Mouse (Mus musculus): ENCODE measurements around the gene Ppcdc. TPM values are rescaled to one million over a fixed set of nuclear protein-coding genes. Genes with fewer than 3 reads are reported as not detected.

Gene Ppcdc
- 7.9 TPM for polyA plus RNA-seq (2014; fragmentation: Illumina TruSeq; extraction: RNeasy Lipid Tissue Mini Kit (QIAGEN cat#74804); ENCODE audit: low read depth, low replicate concordance)

GRCm38 (mm10) chr9:57439522-57440295 lies at the start of gene Ppcdc:
Ppcdc (minus strand) TSS chr9:57440124.

GRCm38 (mm10) chr9:57467896-57468549 lies 28.1 kb upstream of the Ppcdc start, which contains the start of gene Scamp5:
Scamp5 (minus strand) TSS chr9:57468060.

Other genes with a start within 250 kb of the Ppcdc start
- gene Trcg1, start 203.6 kb downstream of the Ppcdc start, polyA plus RNA-seq (2014; fragmentation: Illumina TruSeq; extraction: RNeasy Lipid Tissue Mini Kit (QIAGEN cat#74804); ENCODE audit: low read depth, low replicate concordance) = not detected
- 0.85 TPM for gene 1700017B05Rik, start 177.5 kb downstream of the Ppcdc start, polyA plus RNA-seq (2014; fragmentation: Illumina TruSeq; extraction: RNeasy Lipid Tissue Mini Kit (QIAGEN cat#74804); ENCODE audit: low read depth, low replicate concordance)
- gene Scamp5, start 27.9 kb upstream of the Ppcdc start, polyA plus RNA-seq (2014; fragmentation: Illumina TruSeq; extraction: RNeasy Lipid Tissue Mini Kit (QIAGEN cat#74804); ENCODE audit: low read depth, low replicate concordance) = 10.6 TPM
- gene Rpp25, start 63.9 kb upstream of the Ppcdc start, polyA plus RNA-seq (2014; fragmentation: Illumina TruSeq; extraction: RNeasy Lipid Tissue Mini Kit (QIAGEN cat#74804); ENCODE audit: low read depth, low replicate concordance) = not detected
- 1,567 TPM for gene Cox5a, start 81.2 kb upstream of the Ppcdc start, polyA plus RNA-seq (2014; fragmentation: Illumina TruSeq; extraction: RNeasy Lipid Tissue Mini Kit (QIAGEN cat#74804); ENCODE audit: low read depth, low replicate concordance)
- gene Fam219b, start 97.4 kb upstream of the Ppcdc start, polyA plus RNA-seq (2014; fragmentation: Illumina TruSeq; extraction: RNeasy Lipid Tissue Mini Kit (QIAGEN cat#74804); ENCODE audit: low read depth, low replicate concordance) = 6.4 TPM
- gene Mpi, start 112.6 kb upstream of the Ppcdc start, polyA plus RNA-seq (2014; fragmentation: Illumina TruSeq; extraction: RNeasy Lipid Tissue Mini Kit (QIAGEN cat#74804); ENCODE audit: low read depth, low replicate concordance) = 16.5 TPM
- 28.1 TPM for gene Scamp2, start 120.8 kb upstream of the Ppcdc start, polyA plus RNA-seq (2014; fragmentation: Illumina TruSeq; extraction: RNeasy Lipid Tissue Mini Kit (QIAGEN cat#74804); ENCODE audit: low read depth, low replicate concordance)
- 6.8 TPM for gene Ulk3, start 149.3 kb upstream of the Ppcdc start, polyA plus RNA-seq (2014; fragmentation: Illumina TruSeq; extraction: RNeasy Lipid Tissue Mini Kit (QIAGEN cat#74804); ENCODE audit: low read depth, low replicate concordance)
- not detected for gene Cplx3, start 166.2 kb upstream of the Ppcdc start, polyA plus RNA-seq (2014; fragmentation: Illumina TruSeq; extraction: RNeasy Lipid Tissue Mini Kit (QIAGEN cat#74804); ENCODE audit: low read depth, low replicate concordance)
- not detected for gene Lman1l, start 180.7 kb upstream of the Ppcdc start, polyA plus RNA-seq (2014; fragmentation: Illumina TruSeq; extraction: RNeasy Lipid Tissue Mini Kit (QIAGEN cat#74804); ENCODE audit: low read depth, low replicate concordance)
- 1.9 TPM for gene Csk, start 213.5 kb upstream of the Ppcdc start, polyA plus RNA-seq (2014; fragmentation: Illumina TruSeq; extraction: RNeasy Lipid Tissue Mini Kit (QIAGEN cat#74804); ENCODE audit: low read depth, low replicate concordance)
- not detected for gene Cyp1a2, start 243.6 kb upstream of the Ppcdc start, polyA plus RNA-seq (2014; fragmentation: Illumina TruSeq; extraction: RNeasy Lipid Tissue Mini Kit (QIAGEN cat#74804); ENCODE audit: low read depth, low replicate concordance)
- 1.3 TPM for gene Cyp1a1, start 247.8 kb upstream of the Ppcdc start, polyA plus RNA-seq (2014; fragmentation: Illumina TruSeq; extraction: RNeasy Lipid Tissue Mini Kit (QIAGEN cat#74804); ENCODE audit: low read depth, low replicate concordance)